Mouse (Mus musculus) layer of hippocampus, postnatal 36 days (tissue): ENCODE results near the gene Snd1. TPM values are rescaled to one million over a fixed set of nuclear protein-coding genes. Genes with fewer than 3 reads are reported as not detected.

Source experiments
- DNase-seq, 2 experiments: peaks; one replicate each; pipeline ENCODE4 v3.0.0; 2022
- total RNA-seq, 2 experiments: library from RNA; stranded (reverse); gene quantifications; 2 replicates each; pipeline ENCODE4 v1.2.3; 2021

Gene Snd1
- total RNA-seq, 2 experiments from 2014 or later: 107 to 114 TPM

DNA sequence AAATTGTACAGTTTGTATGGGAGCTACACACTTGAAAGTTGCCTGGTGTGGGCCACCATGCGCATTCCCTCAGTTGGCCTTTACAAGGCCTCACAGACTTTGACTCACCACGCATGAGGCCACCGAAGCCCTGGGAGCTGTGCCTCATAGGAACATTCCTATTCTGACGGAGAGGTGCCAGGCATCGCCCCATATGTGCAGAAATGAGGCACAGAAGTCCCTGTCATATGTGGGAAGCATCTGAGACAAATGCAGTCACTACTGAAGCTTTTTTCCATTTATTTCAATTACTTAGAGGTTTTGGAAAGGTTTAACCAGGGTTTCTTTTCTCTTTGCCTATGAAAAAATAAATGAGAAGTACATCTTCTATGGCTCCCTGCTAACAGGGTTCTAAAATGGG lies 278.3 kb downstream of the Snd1 start:
- DNase-seq: peak; percentile 67 to 80

DNA sequence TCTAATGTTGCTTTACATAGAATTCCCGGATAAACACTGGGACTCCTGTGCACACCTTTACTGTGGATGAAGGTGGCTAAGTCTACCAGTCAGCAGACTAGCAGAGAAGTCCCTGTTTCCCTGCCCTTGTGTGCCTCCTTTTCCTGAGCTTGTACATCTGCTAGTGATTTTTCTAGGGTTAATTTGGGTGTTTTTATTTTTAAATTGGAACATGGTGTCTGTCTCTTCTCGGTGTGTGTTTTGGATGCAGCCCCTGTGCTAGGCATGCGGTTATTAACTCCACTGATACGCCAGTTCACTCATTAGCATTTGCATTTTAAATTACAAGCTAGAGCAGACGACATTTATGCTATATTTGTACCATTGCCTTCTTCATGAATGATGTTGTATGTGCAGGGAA lies 278.7 kb downstream of the Snd1 start:
- peak in 1 of 2 experiments; percentile 22 for DNase-seq

DNA sequence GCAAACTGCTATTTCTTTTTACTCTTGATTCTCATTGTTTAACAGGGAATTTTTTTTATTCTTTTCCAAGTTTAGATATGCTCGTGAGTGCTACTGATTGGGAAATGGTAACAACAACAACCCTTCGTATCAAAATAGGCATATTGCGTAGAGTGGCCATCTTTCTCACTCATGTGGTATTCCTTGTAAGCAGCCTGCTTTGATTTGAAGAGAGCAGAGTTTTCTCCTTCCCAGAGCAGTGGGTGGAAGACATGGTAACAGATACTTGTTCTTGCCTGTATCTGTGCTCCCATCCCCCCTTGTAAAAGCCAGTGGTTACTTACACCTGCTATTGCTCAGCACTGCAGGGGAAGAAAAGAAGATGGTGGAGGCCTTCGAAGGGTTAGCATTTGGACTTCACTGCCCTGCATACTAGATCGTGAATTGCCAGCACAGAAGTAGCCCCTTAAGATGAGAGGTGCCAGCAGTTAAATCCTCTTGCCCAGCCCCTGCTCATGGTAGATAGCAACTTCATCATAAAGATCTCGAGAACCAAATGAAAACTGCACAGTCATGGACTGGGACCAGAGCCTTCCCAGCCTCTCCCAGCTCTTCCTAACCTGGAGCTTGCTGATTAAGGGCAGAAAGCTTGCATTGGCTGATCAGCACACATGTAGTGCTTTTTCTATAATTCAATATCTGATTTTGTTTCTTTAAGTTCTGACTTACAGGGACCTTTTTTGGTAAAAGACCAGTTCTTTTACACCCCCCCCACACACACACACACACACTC lies 279.4 kb downstream of the Snd1 start:
- DNase-seq: no peak

DNA sequence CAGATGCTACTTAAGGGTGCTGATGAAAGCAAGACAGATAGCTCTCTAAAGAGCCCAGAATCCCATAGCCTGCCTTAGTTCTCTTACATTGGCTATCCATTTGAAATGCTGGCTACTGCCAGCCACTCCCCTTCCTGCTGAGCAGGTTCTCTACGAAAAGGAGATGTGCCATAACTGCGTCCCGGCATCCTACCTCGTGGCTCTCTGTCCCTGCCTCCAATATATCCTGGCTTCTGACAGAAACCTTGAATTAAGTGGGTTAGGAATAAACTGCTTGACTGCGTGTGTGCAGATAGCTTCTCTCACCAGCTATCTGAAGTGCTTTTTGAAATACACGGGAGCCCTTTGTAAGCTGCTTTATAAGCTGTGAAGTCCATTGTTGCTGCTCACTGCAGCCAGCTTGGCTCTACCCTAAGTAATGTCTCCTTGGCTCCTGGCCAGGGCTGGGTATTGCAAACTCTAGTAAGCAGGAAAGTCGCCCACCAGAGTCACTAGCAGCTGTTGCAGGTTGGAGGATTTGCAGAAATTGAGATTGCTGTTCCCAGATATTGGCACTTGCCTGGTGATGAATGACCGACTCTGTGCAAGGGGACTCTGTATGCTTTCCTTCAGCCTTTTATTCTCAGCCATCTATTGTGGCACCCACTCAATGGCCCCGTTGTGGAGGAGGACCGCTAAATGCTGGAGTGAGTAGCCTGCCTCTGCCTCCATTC lies 281.5 kb downstream of the Snd1 start:
- DNase-seq: peak; percentile 48 to 70

DNA sequence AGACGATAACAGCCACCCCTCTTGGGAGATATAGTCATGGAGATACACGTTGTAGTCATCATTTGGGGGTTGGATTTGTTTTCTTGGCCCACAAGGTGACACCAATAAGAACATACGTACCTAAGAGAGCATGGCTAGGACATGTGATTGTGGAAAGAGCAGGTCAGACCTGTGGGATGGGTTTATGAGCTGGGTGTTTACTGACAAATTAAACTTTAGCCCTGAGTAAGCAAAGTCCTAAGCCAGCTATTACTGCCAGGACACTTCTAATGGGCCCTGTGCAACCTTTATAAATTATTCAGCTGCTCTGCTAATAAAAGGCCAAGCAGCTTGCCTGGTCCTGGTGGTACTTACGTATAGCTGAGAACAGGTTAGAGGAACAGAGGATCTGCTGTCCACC lies 283.4 kb downstream of the Snd1 start:
- no peak for DNase-seq

DNA sequence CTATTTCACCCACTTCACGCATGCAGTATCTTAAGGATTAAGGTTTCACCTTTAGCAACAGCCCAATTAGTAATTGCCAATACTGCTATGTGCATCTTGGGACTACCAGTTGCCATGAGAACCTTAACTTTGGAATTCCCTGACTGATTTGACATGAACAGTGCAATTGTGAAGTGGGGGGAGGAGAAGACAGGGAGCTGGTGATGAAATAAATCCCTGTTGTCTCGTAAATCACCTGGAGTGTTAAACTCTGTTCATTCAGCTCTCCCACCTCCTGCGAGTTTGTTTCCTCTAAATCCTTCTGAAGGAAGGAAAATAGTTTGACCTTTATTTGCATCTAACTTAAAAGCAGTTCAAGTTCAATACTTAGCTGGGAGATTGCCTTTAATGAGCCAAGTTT lies 286.8 kb downstream of the Snd1 start:
- no peak for DNase-seq

DNA sequence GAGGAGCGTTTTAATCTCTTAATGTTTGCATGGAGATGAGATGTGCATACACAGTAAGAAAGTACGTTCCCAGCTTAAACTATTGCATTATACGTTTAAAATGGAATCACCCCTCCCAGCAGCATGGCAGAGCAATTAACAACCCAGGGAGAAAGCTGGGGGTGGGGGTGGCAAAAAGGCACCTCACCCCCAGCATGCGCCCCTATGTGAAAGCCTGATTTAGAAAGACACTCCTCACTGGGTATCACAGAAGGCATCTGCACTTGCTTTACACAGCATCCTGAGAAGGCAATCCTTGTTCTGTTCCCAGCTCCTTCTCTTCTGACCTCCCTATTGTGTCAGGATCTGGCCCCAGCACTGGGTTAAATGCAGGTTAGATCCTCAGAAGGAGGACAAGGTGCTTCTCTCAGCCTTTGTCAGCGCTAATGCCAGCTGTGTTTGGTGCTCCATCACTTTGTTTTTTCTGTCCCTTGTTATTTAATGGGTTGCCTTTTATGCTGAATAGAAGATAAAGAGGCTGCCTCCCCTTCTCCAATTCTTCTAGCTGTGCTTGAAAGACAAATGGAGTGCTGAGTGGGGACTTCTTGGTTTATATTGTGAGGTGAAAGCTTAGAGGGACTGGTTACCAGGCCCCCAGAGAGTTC lies 287.3 kb downstream of the Snd1 start:
- no peak for DNase-seq

DNA sequence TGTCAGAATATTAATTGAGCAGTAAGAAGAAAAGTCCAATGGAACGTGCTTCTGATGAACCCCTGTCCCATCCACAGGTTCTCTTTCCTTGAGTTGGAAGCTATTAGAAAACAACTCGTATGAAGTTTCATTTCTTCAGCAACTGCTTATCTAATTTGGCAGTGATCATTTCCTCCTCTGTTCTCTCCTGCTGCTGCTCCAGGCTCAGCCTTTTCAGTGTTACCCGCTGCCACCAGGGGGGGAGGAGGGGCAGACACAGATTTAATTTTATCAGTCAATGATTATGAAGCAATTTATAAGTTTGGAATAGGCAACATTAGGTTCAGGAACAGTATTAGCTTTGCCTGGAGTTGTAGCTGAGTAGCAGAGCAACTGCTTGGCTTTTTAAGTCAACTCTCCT lies 291.7 kb downstream of the Snd1 start:
- DNase-seq: no peak

DNA sequence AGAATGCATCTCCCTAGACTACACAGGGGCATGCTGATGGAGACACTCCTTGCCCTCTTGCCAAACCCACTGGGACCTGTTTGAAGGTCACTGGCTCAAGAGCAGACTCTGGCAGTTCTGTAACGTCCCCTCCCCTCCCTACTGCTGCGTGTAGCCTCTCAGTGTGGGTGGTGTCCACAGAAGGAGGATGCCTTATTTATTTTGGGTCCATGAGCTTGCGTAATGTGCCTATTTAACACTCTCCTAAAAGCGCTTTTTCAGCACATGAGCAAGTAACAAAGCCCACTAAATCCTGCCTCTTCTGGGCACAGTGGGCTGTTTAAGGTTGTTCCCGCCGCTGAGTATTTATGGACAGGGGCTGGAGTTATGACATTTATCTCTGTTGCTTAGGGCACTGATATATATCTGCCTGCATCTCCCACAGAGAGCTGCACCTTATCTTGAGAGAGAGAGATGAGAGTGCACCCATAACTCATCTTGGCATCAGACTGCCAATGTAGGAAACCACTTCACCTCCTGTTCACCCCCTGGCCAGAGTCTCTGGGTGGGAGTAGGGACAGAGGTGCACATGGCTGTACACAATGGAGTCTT lies 293.0 kb downstream of the Snd1 start:
- DNase-seq: no peak

DNA sequence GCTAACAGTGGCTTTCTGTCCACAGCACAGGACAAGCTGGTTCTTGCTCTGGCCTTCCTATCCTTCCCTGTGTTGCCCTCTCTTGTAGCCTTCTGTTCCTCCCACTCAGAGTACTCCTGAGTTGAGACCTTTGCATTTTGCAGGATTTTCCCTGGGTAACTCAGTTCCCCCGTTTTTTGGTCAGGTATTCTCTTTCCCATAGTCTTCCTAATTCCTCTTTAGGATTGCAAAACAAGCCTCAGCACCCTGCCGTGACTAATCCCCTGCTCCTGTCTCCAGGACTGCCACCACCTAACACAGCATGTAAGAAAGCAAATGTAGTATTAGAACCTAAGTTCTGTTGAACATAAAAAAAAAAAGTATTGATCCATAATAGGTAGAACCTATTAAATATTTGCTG lies 296.4 kb downstream of the Snd1 start:
- DNase-seq: no peak

DNA sequence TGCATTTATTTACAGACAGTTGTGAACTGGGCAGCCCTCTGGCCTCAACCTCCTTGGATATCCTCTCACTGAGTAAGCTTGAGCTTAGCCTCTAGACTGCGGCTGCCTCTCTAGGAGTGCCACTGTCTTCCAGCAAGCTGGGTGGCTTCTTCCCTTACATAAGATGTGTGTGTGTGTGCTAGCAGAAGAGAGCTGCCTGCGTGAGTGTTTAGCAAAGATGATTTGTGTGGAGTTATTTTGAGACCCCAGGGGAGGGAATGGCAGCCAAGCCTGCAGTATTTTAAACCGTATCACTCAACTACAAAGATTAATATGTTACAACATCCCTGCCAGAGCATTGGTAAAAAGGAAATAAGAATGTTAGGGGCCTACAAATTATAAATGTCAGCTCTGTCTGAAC lies 306.8 kb downstream of the Snd1 start:
- DNase-seq: no peak

DNA sequence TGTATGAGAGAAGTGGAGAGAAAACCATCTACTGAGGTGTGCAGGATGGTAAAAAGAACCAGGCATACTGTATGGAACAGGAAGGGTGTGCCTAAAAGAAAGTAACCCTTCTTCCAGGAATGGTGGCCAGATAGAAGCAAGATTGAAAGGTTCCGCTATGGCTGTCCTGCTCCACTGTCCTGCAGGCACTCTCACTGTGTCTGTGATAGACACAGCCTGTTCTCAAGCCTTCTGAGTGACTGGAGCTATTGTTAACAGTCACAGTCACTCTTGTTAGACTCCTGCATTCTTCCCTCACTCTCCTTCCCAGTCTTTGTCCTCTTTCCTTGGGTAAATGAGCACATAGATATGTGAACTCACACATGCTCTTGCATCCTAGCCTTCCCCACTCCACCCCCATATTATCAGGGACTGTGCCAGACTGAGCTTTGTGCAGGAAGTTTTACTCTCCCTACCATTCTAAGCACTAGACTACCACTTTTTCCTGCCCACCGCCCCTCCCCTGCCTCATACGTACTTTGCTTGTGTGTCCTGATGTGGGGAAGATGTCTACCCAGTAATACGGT lies 308.2 kb downstream of the Snd1 start:
- no peak for DNase-seq

DNA sequence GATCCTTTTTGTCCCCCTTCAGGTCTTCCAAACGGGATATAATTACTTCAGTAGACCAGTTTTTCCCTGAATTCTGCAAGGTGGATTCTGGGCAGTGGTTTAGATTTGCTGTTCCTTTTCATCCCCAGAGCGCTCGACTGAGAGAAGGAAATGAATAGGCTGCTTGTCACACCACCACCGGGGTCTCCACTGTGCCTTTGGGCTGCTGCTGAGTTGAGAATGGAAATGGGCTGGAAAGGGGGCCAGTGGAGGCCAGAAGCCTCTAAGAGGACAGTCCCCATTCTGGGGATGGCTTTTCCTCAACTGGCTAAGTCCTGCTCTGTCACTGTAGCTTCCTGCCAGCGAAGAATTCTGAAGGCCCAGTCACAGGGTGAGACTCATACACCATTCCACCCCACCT lies 309.0 kb downstream of the Snd1 start:
- no peak for DNase-seq

DNA sequence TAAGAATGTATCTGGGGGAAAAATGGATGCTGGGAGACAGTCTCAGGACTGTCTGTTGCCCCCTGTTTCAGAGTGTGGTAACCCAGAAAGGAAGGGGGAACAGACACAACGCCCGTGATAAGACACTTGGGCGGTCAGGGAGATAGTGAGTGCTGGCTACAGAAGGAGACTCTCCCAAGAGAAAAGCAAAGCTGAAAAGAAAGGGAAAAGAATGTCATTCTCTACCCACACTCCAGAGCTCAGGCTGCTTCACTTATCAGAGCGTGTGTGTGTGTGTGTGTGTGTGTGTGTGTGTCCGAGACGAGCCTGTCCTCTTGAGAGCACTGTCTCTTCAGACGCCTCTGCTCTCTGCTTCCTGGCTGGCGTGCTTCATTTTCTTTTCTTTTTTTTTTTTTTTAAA lies 310.8 kb downstream of the Snd1 start:
- DNase-seq: no peak

DNA sequence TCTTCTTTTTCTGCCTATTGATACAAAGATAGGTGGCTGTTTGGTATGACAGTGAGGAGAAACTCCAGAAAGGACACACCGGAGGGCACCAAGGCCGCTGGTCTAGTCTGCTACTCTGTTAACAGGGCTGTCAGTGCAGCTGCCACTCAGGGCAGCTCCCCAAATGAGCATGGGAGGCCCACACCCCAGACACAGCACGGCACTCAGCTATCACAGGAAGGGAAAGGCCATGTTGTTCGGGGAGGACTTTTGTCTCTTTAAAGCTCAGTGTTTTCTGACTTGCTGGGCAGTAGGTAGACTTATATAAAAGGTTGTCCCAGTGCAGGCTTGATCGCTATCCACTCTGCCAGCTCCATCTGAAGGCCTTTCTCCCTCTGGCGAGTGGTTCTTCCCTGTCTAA lies 312.2 kb downstream of the Snd1 start:
- no peak for DNase-seq

DNA sequence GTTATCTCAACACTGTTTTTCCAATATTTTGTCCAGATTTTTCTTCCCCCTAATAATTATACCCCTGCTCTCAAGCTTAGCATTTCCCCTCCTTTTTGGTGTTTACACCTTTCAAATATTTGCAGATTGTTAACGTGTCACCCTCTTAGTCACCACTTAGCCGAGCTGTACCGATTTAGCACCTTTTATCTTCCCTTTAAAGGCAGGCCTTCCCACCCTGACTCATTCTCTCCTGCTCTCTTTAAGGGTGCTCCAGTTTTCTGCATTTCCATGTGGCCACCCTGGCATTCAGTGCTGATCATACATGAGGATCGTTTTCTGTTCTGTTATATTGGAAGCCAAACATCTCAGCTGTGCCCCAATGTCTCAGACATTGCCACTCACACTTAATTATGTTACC lies 314.7 kb downstream of the Snd1 start:
- DNase-seq: no peak

DNA sequence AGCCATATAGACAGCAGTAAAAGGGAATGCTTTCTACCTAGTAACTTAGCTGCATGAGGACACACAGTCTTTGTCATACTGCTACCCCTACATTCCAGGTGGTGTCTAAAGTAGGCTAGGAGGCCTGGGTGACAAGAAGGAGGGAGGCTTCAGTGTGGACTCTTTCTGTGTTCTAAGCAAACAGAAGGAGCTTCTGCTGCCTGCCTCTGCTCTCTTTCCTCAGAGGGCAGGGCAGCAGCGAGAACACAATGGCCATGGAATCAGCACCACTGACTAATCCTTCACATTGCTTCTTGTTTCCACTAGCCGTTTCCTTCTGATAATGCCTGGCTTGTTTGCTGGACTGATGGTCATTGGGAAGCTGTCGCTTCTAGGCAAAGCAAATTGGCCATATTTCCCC lies 316.2 kb downstream of the Snd1 start:
- no peak for DNase-seq

DNA sequence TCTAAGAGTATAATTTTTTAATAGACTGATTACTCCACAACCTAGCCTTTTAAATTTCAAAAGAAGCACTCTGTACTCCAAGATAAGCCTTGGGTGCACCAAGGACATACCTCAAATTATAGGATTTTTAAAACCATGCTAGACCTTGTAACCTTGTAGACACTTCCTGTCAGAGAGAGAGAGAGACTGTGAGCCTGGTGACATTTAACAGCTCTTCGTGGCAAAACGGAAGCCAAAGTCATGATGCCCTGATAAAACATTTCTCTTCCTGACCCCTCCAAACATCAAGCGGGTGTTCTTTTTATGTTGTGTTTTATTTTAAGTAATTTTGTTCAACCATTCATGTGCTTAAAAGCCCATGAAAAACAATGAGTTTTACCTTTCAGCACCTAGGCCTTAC lies 316.9 kb downstream of the Snd1 start:
- no peak for DNase-seq

DNA sequence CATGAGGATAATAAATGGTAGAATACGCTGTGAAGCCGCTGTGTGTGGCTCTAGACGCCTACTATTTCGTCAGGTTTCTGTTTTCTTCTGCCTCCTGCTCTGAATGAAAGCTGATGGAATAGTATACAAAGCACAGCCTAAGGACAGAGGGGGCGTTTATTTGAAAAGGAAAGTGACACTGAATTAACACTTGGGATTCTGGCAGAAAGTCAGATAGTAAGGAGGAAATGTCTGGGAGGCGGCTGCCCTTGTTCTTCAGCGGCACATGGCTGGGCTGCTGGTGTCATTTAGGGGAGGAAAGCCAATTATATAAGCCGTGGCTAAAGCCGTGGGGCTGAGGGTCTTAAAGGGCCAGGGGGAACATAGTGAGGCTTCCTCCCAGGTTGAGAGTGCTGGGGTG lies 320.4 kb downstream of the Snd1 start:
- no peak for DNase-seq

DNA sequence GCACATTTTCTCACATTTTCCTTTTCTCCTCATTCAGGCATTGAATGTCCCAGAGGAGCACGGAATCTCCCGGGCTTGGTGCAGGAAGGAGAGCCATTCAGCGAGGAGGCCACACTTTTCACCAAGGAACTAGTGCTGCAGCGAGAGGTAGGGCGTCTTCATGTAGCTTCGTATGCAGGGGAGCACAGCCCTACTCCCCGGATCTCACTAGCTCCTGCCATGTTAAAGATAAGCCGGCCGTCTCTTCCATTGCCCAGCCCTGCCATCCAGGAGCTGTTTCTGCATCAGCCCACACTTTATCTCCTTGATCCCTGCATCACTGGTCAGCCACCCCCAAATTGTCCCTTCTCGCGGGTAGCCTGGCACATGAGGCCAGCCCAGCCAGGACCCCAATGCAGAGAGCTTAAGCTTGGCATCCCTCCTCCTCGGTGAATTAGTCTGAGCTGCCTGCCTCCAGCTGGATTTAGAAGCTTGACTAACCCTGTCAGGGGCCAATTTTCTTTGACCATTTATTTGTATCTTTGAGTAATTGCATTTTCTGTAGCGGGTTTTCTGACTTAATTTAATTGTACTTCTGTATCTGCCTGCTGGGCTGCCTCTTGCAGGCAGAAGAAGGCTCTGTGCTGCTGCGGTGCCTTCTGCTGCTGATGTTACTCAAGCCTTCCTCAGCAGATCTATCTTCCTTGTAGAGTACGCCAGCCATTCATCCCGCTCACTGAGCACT lies 321.0 kb downstream of the Snd1 start:
- DNase-seq: no peak

DNA sequence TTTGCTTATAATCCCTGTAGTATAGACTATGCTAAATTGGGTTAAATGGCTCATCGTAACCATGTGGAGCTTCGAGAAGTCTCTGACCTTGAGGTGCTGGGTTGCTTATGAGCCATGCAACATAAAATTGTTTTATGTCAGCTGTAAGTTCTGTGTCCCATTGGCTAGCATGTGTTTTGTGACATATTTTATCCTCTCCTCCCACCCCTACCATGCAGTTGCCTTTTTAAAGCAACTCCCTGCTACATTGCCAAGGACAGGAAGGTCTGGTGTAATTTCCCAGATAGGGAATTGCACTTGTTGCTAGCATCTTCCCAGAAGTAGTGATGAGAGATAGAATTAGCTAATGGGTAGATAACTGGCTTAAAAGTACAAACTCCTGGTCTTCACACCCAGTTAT lies 324.9 kb downstream of the Snd1 start:
- DNase-seq: no peak

DNA sequence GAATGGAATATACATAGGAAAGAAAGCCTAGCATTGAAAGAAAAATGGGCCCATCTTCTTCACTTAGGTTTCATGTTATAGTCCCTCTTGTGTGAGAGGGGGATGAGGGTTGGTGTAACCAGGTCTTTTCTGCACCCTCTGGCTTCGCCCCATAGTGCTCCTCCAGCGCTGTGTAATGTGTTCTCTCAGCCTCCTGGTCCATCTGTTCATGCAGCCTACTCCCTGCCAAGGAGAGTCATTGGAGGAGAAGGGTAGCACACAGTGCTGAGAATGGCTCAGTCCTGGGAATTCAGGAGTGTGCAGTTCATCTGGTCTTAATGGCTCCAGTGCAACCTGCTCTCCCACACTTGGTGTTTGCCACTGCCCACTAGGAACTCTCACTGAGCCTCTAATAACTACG lies 326.0 kb downstream of the Snd1 start:
- DNase-seq: peak; percentile 44 to 64
